Mouse (Mus musculus) gastrocnemius, postnatal 4 days (tissue): Measurements from ENCODE around the gene Tesc. TPM values are rescaled to one million over a fixed set of nuclear protein-coding genes. Genes with fewer than 3 reads are reported as not detected.

ENCODE experiments used
- DNase-seq, 2 experiments: peaks; one replicate each; pipeline ENCODE4 v3.0.0; 2021 to 2022; ENCODE audit warnings: low spot score in 2 of 2, mixed read lengths in 2 of 2
- total RNA-seq, 2 experiments: library from RNA; stranded (reverse); gene quantifications; 2 replicates each; pipeline ENCODE4 v1.2.3; 2021

Tesc gene
- total RNA-seq, 2 experiments from 2014 or later: 0.88 to 0.96 TPM

GRCm38 (mm10) chr5:118011796-118012195 lies 15.7 kb upstream of the Tesc start:
- no peak for DNase-seq

GRCm38 (mm10) chr5:118015028-118015427 lies 12.5 kb upstream of the Tesc start:
- peak in 1 of 2 experiments; percentile 41 for DNase-seq

GRCm38 (mm10) chr5:118015669-118016068 lies 11.9 kb upstream of the Tesc start:
- no peak for DNase-seq

DNA sequence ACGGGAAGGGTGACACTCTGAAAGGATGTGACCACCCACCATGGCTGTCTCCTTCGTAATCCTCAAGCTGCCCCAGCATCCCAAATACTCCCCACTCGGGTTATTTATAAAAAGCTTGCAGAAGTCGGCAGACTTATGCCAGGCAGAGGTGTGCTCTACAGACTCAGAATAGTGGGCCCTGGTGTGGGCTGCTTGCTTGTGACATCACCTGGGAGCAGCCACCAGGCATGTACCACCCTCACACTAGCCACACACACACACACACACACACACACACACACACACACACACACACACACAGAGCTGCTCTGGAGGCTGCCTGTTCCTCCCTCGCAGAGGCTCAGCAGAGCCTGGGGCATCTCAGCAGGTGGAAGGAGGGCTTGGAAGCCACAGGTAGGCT lies 10.0 kb upstream of the Tesc start:
- no peak for DNase-seq

- no peak for DNase-seq
These were observed 7.6 kb upstream of the Tesc start for GRCm38 (mm10) chr5:118019905-118020304.

DNA sequence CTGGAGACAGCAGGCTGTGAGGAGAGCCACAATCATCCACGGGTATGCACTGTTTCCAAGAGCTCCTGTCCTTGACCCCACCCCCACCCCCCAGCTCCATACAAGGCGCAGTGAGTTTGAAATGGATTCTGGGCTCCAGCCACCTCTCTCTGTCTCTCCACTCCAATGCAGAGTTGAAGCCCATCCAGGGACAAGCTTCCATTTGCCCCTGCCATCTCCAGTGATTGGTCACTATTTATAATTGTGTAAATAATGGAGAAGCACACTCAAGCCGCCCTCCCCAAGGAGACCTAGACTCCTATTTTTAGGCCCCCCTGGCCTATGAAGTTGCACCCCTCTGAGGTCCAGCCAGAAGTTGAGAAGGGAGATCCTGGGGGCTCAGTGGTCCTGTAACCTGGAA lies 4.5 kb upstream of the Tesc start:
- no peak for DNase-seq

DNA sequence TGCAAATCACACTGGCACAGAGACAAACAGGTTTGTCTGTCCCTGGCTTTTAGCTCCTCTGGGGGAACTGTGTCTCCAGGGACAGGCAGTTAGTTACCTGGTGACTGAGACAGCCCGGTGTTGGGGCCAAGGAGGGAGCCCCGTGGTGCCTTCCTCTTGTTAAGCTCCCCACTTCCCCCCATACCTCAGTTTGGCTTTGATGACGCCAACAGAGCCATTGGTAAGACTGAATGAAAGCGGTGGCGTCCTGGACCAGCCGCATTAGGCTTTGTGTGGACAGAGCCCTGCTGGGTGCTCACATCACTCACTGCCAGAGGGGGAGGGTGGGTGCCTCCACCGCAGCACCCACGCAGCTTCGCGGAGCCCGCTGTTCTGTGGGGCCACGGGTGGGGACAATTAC lies 1.7 kb upstream of the Tesc start:
- no peak for DNase-seq

DNA sequence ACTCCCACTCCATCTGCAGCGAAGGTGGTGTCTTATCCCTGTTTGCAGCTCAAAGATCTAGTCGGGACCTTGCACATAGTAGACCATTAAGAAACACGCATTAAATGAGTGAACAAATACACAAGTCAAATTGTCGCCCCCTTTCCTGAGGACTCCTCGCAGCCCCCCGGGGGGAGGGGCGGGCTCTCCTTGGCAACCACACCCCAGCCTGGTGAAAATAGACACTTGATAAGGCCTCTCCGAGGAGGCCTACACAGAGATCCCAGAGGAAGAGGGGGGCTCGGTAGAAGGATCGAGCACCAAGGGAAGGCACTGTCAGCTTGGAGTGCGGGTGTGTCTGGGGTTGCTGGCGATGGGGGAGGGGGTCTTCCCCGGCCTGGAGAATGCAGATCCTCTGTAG lies 1.2 kb upstream of the Tesc start:
- DNase-seq: peak in 1 of 2 experiments; percentile 6

DNA sequence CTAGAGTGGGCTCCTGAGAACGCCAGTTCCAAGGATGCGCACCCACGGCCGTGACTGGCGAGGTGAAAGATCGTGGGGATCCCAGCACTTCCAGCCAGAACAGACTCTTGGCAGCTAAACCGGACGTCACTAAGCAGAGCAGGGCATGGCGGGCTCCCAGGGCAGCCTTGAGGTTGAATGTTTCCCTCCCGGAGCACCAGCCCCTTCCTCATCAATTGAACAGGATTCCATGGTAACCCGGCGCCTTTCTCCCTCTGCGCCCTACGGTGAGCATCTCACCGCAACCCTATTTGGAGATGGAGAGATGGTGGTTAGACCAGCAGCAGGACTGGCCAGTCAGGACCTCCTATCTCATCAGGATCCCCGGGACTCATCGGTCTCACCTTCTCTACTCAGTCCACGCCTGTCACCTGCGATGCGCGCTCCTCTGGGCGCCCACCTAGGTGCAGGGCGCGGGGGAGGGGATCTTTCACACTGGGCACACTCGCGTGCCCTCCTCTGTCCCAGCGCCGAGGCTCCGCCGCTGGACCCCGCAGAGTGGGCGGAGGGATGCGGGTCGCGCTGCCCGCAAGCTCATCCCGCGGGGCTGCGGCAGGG lies 344 bp upstream of the Tesc start:
- peak in 1 of 2 experiments; percentile 9 for DNase-seq

DNA sequence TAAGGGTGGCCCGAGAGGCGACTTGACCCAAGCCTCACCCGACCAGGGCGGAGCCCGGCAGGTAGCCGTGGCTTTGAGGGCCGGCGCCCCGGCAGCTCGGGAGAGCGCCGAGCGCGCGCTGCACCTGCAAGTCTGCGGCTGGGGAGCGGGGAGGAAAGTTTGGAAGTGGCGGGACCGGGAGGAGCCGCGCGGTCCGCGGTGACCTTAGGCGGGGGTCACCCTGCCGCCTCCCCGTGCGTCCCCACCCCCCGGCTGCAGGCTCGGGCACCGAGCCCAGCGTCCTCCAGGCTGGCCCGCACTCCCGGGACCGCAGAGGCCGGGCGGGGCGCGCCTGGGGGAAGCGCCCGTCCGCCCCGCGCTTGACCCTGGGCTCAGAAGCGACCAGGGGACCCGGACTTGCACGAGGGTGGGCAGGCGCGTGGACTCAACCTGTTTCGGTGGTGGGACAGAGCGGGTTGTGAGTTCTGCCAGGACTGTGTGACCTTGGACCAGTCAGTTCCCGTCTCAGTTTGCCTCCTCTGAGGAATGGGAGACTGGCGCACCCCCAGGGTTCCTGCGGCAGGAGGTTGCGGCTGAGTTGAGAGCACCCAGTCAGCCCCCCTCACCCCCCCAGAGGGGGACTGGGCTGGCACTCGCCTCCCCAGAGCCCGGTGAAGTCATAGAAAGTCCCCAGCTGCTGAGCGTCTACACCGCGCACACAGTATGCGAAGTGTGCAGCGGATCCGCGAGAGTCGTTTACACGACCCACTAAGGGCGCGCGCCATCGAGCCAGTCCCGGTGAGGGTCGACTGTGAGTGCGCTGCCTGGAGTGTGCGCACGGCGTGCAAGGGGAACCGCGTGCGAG lies 870 bp downstream of the Tesc start:
- peak in 1 of 2 experiments; percentile 13 for DNase-seq

DNA sequence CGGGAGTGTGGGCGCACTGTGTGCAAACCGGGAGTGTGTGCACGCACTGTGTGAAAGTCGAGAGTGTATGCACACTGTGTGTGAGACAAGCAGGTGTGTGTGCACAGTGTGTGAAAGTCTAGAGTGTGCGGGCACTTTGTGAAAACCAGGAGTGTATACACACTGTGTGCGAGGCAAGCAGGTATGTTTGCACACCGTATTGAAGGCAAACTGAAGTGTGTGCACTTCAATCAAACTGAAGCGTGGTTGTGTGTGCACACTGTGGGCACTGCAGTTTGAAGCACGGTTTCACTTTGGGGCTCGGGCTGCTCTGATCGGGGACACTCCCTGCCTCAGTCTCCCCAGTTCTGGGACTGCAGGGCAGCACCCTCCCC lies 1.5 kb downstream of the Tesc start:
- DNase-seq: no peak

GRCm38 (mm10) chr5:118029420-118029819 lies 1.9 kb downstream of the Tesc start:
- peak in 1 of 2 experiments; percentile 11 for DNase-seq

- no peak for DNase-seq
These were observed 2.6 kb downstream of the Tesc start for GRCm38 (mm10) chr5:118030022-118030675.

- DNase-seq: no peak
These were observed 3.5 kb downstream of the Tesc start for GRCm38 (mm10) chr5:118031059-118031458.

DNA sequence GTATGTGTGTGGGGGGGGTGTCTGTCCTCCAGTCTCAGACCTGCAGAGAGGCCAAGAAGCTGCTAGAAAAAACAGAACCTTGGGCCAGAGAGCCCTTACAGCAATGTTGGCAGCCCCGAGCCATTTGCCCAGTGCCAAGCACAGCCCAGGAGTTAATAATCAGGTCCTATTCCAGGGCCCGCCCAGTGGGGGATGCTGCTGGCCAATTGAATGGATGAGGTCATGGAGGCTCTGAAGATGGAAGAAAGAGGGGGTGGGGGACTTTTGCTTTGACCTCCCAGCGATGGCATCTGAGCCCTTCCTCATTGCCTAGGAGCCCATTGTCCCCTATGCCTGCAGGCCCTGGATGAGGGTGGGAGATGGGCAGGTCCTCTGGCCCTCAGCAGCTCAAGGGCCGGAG lies 4.0 kb downstream of the Tesc start:
- DNase-seq: no peak

GRCm38 (mm10) chr5:118033328-118033727 lies 5.8 kb downstream of the Tesc start:
- DNase-seq: no peak

DNA sequence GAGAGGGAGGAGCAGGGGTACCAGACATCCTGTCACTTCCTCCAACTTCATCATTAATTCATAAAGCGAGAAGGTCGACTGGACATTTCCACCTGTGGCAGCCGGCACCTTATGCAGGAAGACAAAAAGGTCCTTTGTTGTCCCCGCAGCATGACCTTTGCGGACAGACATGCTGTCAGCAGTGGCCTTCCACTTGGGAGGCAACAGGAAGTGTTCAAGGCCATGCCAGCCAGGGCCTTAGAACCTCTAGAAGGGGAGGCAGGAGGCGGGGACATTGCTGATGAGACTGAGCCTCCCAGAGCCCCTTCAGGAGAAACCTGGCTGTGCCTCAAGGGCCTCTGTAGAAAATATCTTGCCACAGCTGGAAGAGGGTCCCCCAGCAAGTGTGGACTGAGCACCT lies 6.2 kb downstream of the Tesc start:
- DNase-seq: no peak

DNA sequence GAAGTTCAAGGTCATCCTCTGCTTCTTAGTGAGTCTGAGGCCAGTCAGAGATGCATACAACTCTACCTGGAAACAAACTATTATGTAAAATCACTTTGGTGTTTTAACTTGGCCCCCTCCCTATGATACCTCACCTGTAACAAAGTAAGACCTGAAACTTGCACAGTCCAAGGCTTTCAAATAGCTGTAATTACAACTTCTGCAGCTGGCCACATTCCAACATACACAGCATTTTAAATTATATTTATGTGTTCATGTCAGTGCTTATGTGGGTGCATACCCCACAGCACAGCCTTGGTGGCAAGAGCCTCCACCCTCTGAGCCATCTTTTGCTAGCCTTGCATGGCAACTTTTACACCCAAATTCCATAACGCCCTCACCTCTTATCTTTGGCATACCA lies 7.1 kb downstream of the Tesc start:
- no peak for DNase-seq

DNA sequence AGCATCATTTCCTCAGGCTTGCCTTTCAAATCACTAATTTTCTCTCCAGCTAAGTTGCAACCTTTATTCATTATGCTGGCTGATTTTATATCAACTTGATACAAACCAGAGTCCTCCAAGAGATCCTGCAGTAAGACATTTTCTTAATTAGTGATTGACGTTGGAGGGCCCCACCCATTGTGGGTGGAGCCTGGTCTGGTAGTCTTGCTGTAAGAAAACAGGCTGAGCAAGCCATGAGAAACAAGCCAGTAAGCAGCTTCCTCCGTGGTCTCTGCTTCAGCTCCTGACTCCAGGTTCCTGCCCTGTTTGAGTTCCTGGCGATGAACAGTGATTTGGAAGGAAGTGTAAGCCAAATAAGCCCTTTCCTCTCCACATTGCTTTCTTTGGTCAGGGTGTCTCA lies 8.2 kb downstream of the Tesc start:
- no peak for DNase-seq

GRCm38 (mm10) chr5:118036888-118037797 lies 9.6 kb downstream of the Tesc start:
- no peak for DNase-seq

GRCm38 (mm10) chr5:118037798-118038484 lies 10.4 kb downstream of the Tesc start:
- no peak for DNase-seq
